Mouse (Mus musculus) megakaryocyte, adult 5-6 weeks (primary cell): ENCODE data around the gene 1500009L16Rik. TPM values are rescaled to one million over a fixed set of nuclear protein-coding genes. Genes with fewer than 3 reads are reported as not detected.

Experiments
- ATAC-seq: 2 replicates; pipeline ENCODE4 v1.8.0; 2016; ENCODE audit warnings: mild to moderate bottlenecking, inconsistent platforms; ENCODE audit not compliant: poor library complexity, severe bottlenecking
- total RNA-seq, 2 experiments: library from RNA; stranded (forward) in 1 of 2; stranded (reverse) in 1 of 2; fragments of 153-499, 151-499 nt in 1 of 2; fragments of 221-1000, 200-1000 nt in 1 of 2; gene quantifications; 2 replicates each; pipeline versions ENCODE4 v1.2.3 to v1.2.4; 2015 to 2017

1500009L16Rik gene
- total RNA-seq, 2 experiments from 2014 or later: 0.11 to 0.69 TPM

GRCm38 (mm10) chr10:83758732-83759131, 36.1 kb downstream of the 1500009L16Rik start:
- ATAC-seq: no peak

GRCm38 (mm10) chr10:83760535-83760934, 37.9 kb downstream of the 1500009L16Rik start:
- ATAC-seq: no peak

GRCm38 (mm10) chr10:83763891-83764290, 41.2 kb downstream of the 1500009L16Rik start:
- ATAC-seq: no peak

- no peak for ATAC-seq
These were observed 44.2 kb downstream of the 1500009L16Rik start for GRCm38 (mm10) chr10:83766882-83767281.

- no peak; the same call in 1 of the 2 replicates for ATAC-seq
These were observed 53.7 kb downstream of the 1500009L16Rik start for GRCm38 (mm10) chr10:83776272-83776878.

- no peak for ATAC-seq
These were observed 54.6 kb downstream of the 1500009L16Rik start for GRCm38 (mm10) chr10:83777253-83777652.

GRCm38 (mm10) chr10:83781854-83782253, 59.2 kb downstream of the 1500009L16Rik start:
- no peak for ATAC-seq

GRCm38 (mm10) chr10:83782371-83783120, 59.9 kb downstream of the 1500009L16Rik start:
- no peak for ATAC-seq

- no peak for ATAC-seq
These were observed 62.3 kb downstream of the 1500009L16Rik start for GRCm38 (mm10) chr10:83785003-83785402.

GRCm38 (mm10) chr10:83785627-83786392, 63.1 kb downstream of the 1500009L16Rik start:
- ATAC-seq: no peak

GRCm38 (mm10) chr10:83795088-83795487, 72.4 kb downstream of the 1500009L16Rik start:
- ATAC-seq: no peak

- ATAC-seq: no peak
These were observed 72.8 kb downstream of the 1500009L16Rik start for GRCm38 (mm10) chr10:83795500-83795899.

GRCm38 (mm10) chr10:83804021-83804420, 81.4 kb downstream of the 1500009L16Rik start:
- ATAC-seq: no peak

GRCm38 (mm10) chr10:83805201-83805718, 82.6 kb downstream of the 1500009L16Rik start:
- no peak for ATAC-seq

- no peak for ATAC-seq
These were observed 84.6 kb downstream of the 1500009L16Rik start for GRCm38 (mm10) chr10:83807251-83807650.

Other genes with a start within 250 kb of the 1500009L16Rik start
- not detected in 2 replicates for gene Aldh1l2, start 188.7 kb upstream of the 1500009L16Rik start, total RNA-seq (2015)
- not detected in 2 replicates for gene Aldh1l2, start 188.7 kb upstream of the 1500009L16Rik start, total RNA-seq (2017)
- gene Washc4, start 179.1 kb upstream of the 1500009L16Rik start, total RNA-seq (2015): 33.5 and 39.0 TPM in 2 replicates
- gene Washc4, start 179.1 kb upstream of the 1500009L16Rik start, total RNA-seq (2017): 55.4 and 79.2 TPM in 2 replicates
- 11.7 and 13.7 TPM in 2 replicates for gene Appl2, start 74.1 kb upstream of the 1500009L16Rik start, total RNA-seq (2015)
- gene Appl2, start 74.1 kb upstream of the 1500009L16Rik start, total RNA-seq (2017): 27.1 and 28.1 TPM in 2 replicates